Mouse (Mus musculus) cerebellum, adult 2 months (tissue): ENCODE data around the gene Grik1.

Experiments
- CTCF ChIP-seq: fragments of 200-500 bp; IDR thresholded peaks from 2 replicates; pipeline ENCODE4 v1.5.1; 2011; ENCODE audit warnings: low read depth, mild to moderate bottlenecking, control low read depth, low read length, moderate library complexity, borderline replicate concordance; ENCODE audit not compliant: insufficient read depth
- POLR2A ChIP-seq: fragments of 200-500 bp; IDR thresholded peaks from 2 replicates; pipeline ENCODE4 v1.6.1; 2011; ENCODE audit warnings: low read length, control low read depth, borderline replicate concordance; ENCODE audit not compliant: insufficient read depth

GRCm38 (mm10) chr16:88212531-88212930, 77.5 kb downstream of the Grik1 start:
- TF ChIP-seq CTCF (no peak), POLR2A (no peak)
